In the genomic region with DNA sequence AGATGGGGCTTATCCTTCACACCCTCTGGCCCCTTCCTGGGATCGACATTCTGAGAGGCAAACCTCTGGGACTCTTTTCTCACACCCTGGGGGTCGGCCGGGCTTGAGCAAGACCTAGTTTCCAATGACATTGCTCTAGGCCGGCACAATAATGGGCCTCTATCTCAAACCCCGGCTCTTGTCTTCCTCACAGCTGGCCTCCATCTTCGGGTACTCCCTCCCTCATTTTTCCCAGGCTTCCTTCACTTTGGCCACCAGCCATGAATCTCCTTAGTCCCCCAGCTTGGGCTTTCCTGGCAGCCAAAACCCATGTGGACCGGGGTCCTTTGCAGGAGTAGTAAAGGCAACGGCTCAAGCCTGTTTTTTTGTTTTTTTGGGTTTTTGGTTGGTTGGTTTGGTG, we compare ENCODE assay signal across 11 mouse cellular contexts. TPM values are rescaled to one million over a fixed set of nuclear protein-coding genes. Genes with fewer than 3 reads are reported as not detected.
DNase-seq lines count a peak whose midpoint lies in the region; ATAC-seq and TF ChIP-seq lines count a peak whose summit lies in the region.
"Had no signal": no experiment of that assay in that cellular context is flagged by ENCODE, and none has a peak within 500 bp of the region (broad histone marks: within the 10 kb centered on the region; RNA-seq: fewer than 3 reads in every experiment).

No protein-coding gene starts in this region.

- H3K27ac ChIP-seq in hindbrain, postnatal 0 days, result no peak overlapping the region
- no peak overlapping the region for H3K27ac ChIP-seq in hindbrain, embryonic 13.5 days
- H3K27ac ChIP-seq in midbrain, embryonic 14.5 days (replicated peaks; ENCODE audit: low read depth, low read length), result no peak overlapping the region
- H3K27ac ChIP-seq in midbrain, embryonic 16.5 days (ENCODE audit: low read length), result no peak overlapping the region
- H3K27ac ChIP-seq in stomach, embryonic 16.5 days (ENCODE audit: low read length), result peak overlapping the region; percentile 72
- H3K27ac ChIP-seq: limb, embryonic 12.5 days had no signal

- H3K9me3 ChIP-seq in hindbrain, postnatal 0 days (ENCODE audit: low read length), result no peaks in the 10 kb centered on the region
- H3K9me3 ChIP-seq in hindbrain, embryonic 13.5 days, result no peaks in the 10 kb centered on the region
- no peaks in the 10 kb centered on the region for H3K9me3 ChIP-seq in midbrain, embryonic 14.5 days (ENCODE audit: control insufficient read depth, low read length)
- H3K9me3 ChIP-seq in midbrain, embryonic 16.5 days (replicated peaks; ENCODE audit: control insufficient read depth, low read length, poor library complexity, severe bottlenecking), result no peaks in the 10 kb centered on the region
- H3K9me3 ChIP-seq in stomach, embryonic 16.5 days (replicated peaks; ENCODE audit: control insufficient read depth, low read length), result no peaks in the 10 kb centered on the region
- H3K9me3 ChIP-seq: limb, embryonic 12.5 days had no signal

- no peaks in the 10 kb centered on the region for H3K27me3 ChIP-seq in hindbrain, postnatal 0 days (ENCODE audit: insufficient read depth, low read length)
- H3K27me3 ChIP-seq in hindbrain, embryonic 13.5 days, result peaks cover 9% of the 10 kb centered on the region
- no peaks in the 10 kb centered on the region for H3K27me3 ChIP-seq in midbrain, embryonic 14.5 days (ENCODE audit: control insufficient read depth, insufficient read depth, low read length)
- H3K27me3 ChIP-seq in midbrain, embryonic 16.5 days (ENCODE audit: control insufficient read depth, insufficient read depth, low read depth, low read length), result 0 out of 2 replicates have a peak, but pooled peaks cover under 1% of the 10 kb centered on the region
- H3K27me3 ChIP-seq in stomach, embryonic 16.5 days (ENCODE audit: control insufficient read depth, insufficient read depth, low read length), result no peaks in the 10 kb centered on the region

- TF ChIP-seq CTCF in hindbrain, postnatal 0 days (IDR thresholded peaks at IDR 0.05; ENCODE audit: low read depth), result no peak

- 0 out of 2 replicates have a peak, but pooled peaks have one; percentile 3 for ATAC-seq in hindbrain, postnatal 0 days
- no peak for ATAC-seq in hindbrain, embryonic 13.5 days (ENCODE audit: low FRiP score)
- ATAC-seq in midbrain, embryonic 14.5 days (ENCODE audit: low FRiP score, low TSS enrichment), result no peak
- ATAC-seq in midbrain, embryonic 16.5 days, result no peak
- ATAC-seq in stomach, embryonic 16.5 days (ENCODE audit: insufficient read depth, low FRiP score), result 0 out of 2 replicates have a peak, but pooled peaks have one; percentile 5
- no peak for ATAC-seq in megakaryocyte-erythroid progenitor cell, adult 5-6 weeks (replicated peaks; ENCODE audit: low FRiP score, low TSS enrichment, poor library complexity, severe bottlenecking)

- H3K9ac ChIP-seq in hindbrain, postnatal 0 days (replicated peaks; ENCODE audit: low read length), result no peak overlapping the region
- no peak overlapping the region for H3K9ac ChIP-seq in hindbrain, embryonic 13.5 days
- H3K9ac ChIP-seq in midbrain, embryonic 14.5 days (replicated peaks; ENCODE audit: low read length), result no peak overlapping the region
- no peak overlapping the region for H3K9ac ChIP-seq in midbrain, embryonic 16.5 days (ENCODE audit: low read depth, low read length)
- H3K9ac ChIP-seq in stomach, embryonic 16.5 days (ENCODE audit: low read length), result no peak overlapping the region
- H3K9ac ChIP-seq: limb, embryonic 12.5 days had no signal

- DNase-seq in hindbrain, postnatal 0 days (ENCODE audit: low spot score), result peak; percentile 62
- DNase-seq in midbrain, embryonic 14.5 days, result peak; percentile 38
- peak; percentile 71 to 80 for DNase-seq in lung, adult 18-20 months
- DNase-seq in urinary bladder, postnatal 36 days (ENCODE audit: low spot score in 2 of 2), result no peak
- DNase-seq: gastrocnemius, postnatal 36 days; thymus, postnatal 14 days had no signal

- no peak overlapping the region for H3K4me3 ChIP-seq in hindbrain, postnatal 0 days (ENCODE audit: low read length)
- H3K4me3 ChIP-seq in hindbrain, embryonic 13.5 days, result no peak overlapping the region
- no peak overlapping the region for H3K4me3 ChIP-seq in midbrain, embryonic 14.5 days (replicated peaks; ENCODE audit: low read depth, low read length)
- H3K4me3 ChIP-seq in midbrain, embryonic 16.5 days (ENCODE audit: low read depth, low read length), result no peak overlapping the region
- no peak overlapping the region for H3K4me3 ChIP-seq in stomach, embryonic 16.5 days (replicated peaks; ENCODE audit: low read length)
- H3K4me3 ChIP-seq: limb, embryonic 12.5 days had no signal

- 0 out of 2 replicates have a peak, but pooled peaks cover under 1% of the 10 kb centered on the region for H3K4me1 ChIP-seq in hindbrain, postnatal 0 days (ENCODE audit: insufficient read depth, low read length)
- H3K4me1 ChIP-seq in hindbrain, embryonic 13.5 days (replicated peaks), result peaks cover 15% of the 10 kb centered on the region; the same call in 1 of the 2 replicates
- 0 out of 2 replicates have a peak, but pooled peaks cover under 1% of the 10 kb centered on the region for H3K4me1 ChIP-seq in midbrain, embryonic 14.5 days (ENCODE audit: control insufficient read depth, insufficient read depth, low read length)
- H3K4me1 ChIP-seq in midbrain, embryonic 16.5 days (ENCODE audit: control insufficient read depth, insufficient read depth, low read length), result no peaks in the 10 kb centered on the region
- H3K4me1 ChIP-seq in stomach, embryonic 16.5 days (ENCODE audit: control insufficient read depth, insufficient read depth, low read length), result peaks cover 67% of the 10 kb centered on the region

- no peak overlapping the region for H3K4me2 ChIP-seq in hindbrain, postnatal 0 days (ENCODE audit: low read depth, low read length)
- no peak overlapping the region for H3K4me2 ChIP-seq in hindbrain, embryonic 13.5 days
- no peak overlapping the region for H3K4me2 ChIP-seq in midbrain, embryonic 14.5 days (ENCODE audit: low read length)
- H3K4me2 ChIP-seq in midbrain, embryonic 16.5 days (ENCODE audit: low read length), result no peak overlapping the region
- H3K4me2 ChIP-seq in stomach, embryonic 16.5 days (ENCODE audit: low read depth, low read length), result no peak overlapping the region
- H3K4me2 ChIP-seq: limb, embryonic 12.5 days had no signal

- H3K36me3 ChIP-seq in hindbrain, postnatal 0 days (ENCODE audit: insufficient read depth, low read length), result no peaks in the 10 kb centered on the region
- peaks cover under 1% of the 10 kb centered on the region; the same call in 1 of the 2 replicates for H3K36me3 ChIP-seq in hindbrain, embryonic 13.5 days
- 0 out of 2 replicates have a peak, but pooled peaks cover 4% of the 10 kb centered on the region for H3K36me3 ChIP-seq in midbrain, embryonic 14.5 days (ENCODE audit: control insufficient read depth, insufficient read depth, low read length)
- H3K36me3 ChIP-seq in midbrain, embryonic 16.5 days (ENCODE audit: control insufficient read depth, insufficient read depth, low read length), result no peaks in the 10 kb centered on the region
- peaks cover 5% of the 10 kb centered on the region for H3K36me3 ChIP-seq in stomach, embryonic 16.5 days (ENCODE audit: control insufficient read depth, insufficient read depth, low read length)

- 29% methylated on average over 8 of the region's 8 CpGs for WGBS in hindbrain, postnatal 0 days
- WGBS in hindbrain, embryonic 13.5 days, result 47% methylated on average over 8 of the region's 8 CpGs
- WGBS in midbrain, embryonic 14.5 days, result 44% methylated on average over 8 of the region's 8 CpGs
- WGBS in midbrain, embryonic 16.5 days, result 42% methylated on average over 8 of the region's 8 CpGs
- 31% methylated on average over 8 of the region's 8 CpGs for WGBS in stomach, embryonic 16.5 days

RNA-seq across cellular contexts. Expression of a gene that starts 6.4 kb away (rescaled TPM):
- 3.1 and 3.2 TPM in 2 replicates for total RNA-seq in hindbrain, postnatal 0 days (2014; rRNA removed)
- polyA plus RNA-seq in hindbrain, postnatal 0 days (2015; fragmentation: Nextera tagmentation; extraction: Ambion mirVana), result 0.45 and 1.1 TPM in 2 replicates
- polyA plus RNA-seq in hindbrain, embryonic 13.5 days (2015; fragmentation: Nextera tagmentation; extraction: Ambion mirVana), result 0.74 and 0.76 TPM in 2 replicates
- 0.59 and 0.84 TPM in 2 replicates for polyA plus RNA-seq in midbrain, embryonic 14.5 days (2014; fragmentation: Nextera tagmentation; extraction: Ambion mirVana)
- 0.49 and 1.0 TPM in 2 replicates for polyA plus RNA-seq in midbrain, embryonic 16.5 days (2015; fragmentation: Nextera tagmentation; extraction: Ambion mirVana)
- polyA plus RNA-seq in stomach, embryonic 16.5 days (2015; fragmentation: Nextera tagmentation; extraction: Ambion mirVana), result 2.2 and 2.5 TPM in 2 replicates
- 7.0 and 9.1 TPM in 2 replicates for total RNA-seq in megakaryocyte-erythroid progenitor cell, adult 5-6 weeks (2014; fragmentation: Nextera tagmentation)
- total RNA-seq in megakaryocyte-erythroid progenitor cell, adult 5-6 weeks (2017), result 0.99 and 8.2 TPM in 2 replicates

RNA-seq across cellular contexts. Expression of a gene that starts 7.2 kb away (rescaled TPM):
- 24.2 and 28.6 TPM in 2 replicates for total RNA-seq in hindbrain, postnatal 0 days (2014; rRNA removed)
- 10.3 and 10.6 TPM in 2 replicates for polyA plus RNA-seq in hindbrain, postnatal 0 days (2015; fragmentation: Nextera tagmentation; extraction: Ambion mirVana)
- polyA plus RNA-seq in hindbrain, embryonic 13.5 days (2015; fragmentation: Nextera tagmentation; extraction: Ambion mirVana), result 7.3 and 7.4 TPM in 2 replicates
- polyA plus RNA-seq in midbrain, embryonic 14.5 days (2014; fragmentation: Nextera tagmentation; extraction: Ambion mirVana), result 8.3 and 10.2 TPM in 2 replicates
- 13.3 and 15.1 TPM in 2 replicates for polyA plus RNA-seq in midbrain, embryonic 16.5 days (2015; fragmentation: Nextera tagmentation; extraction: Ambion mirVana)
- polyA plus RNA-seq in stomach, embryonic 16.5 days (2015; fragmentation: Nextera tagmentation; extraction: Ambion mirVana), result 1.5 and 1.7 TPM in 2 replicates
- total RNA-seq in megakaryocyte-erythroid progenitor cell, adult 5-6 weeks (2014; fragmentation: Nextera tagmentation), result 0.22 TPM in 1 of 2 replicates, not detected in the other
- total RNA-seq in megakaryocyte-erythroid progenitor cell, adult 5-6 weeks (2017), result 0.04 TPM in 1 of 2 replicates, not detected in the other

RNA-seq across cellular contexts. Expression of a gene that starts 15.2 kb away (rescaled TPM):
- 72.1 and 101 TPM in 2 replicates for total RNA-seq in hindbrain, postnatal 0 days (2014; rRNA removed)
- 138 and 143 TPM in 2 replicates for polyA plus RNA-seq in hindbrain, postnatal 0 days (2015; fragmentation: Nextera tagmentation; extraction: Ambion mirVana)
- polyA plus RNA-seq in hindbrain, embryonic 13.5 days (2015; fragmentation: Nextera tagmentation; extraction: Ambion mirVana), result 133 and 136 TPM in 2 replicates
- 122 and 149 TPM in 2 replicates for polyA plus RNA-seq in midbrain, embryonic 14.5 days (2014; fragmentation: Nextera tagmentation; extraction: Ambion mirVana)
- 118 and 143 TPM in 2 replicates for polyA plus RNA-seq in midbrain, embryonic 16.5 days (2015; fragmentation: Nextera tagmentation; extraction: Ambion mirVana)
- polyA plus RNA-seq in stomach, embryonic 16.5 days (2015; fragmentation: Nextera tagmentation; extraction: Ambion mirVana), result 124 and 131 TPM in 2 replicates
- 86.9 and 175 TPM in 2 replicates for total RNA-seq in megakaryocyte-erythroid progenitor cell, adult 5-6 weeks (2014; fragmentation: Nextera tagmentation)
- 46.9 and 64.6 TPM in 2 replicates for total RNA-seq in megakaryocyte-erythroid progenitor cell, adult 5-6 weeks (2017)

RNA-seq across cellular contexts. Expression of a gene that starts 15.3 kb away (rescaled TPM):
- 1.9 and 5.2 TPM in 2 replicates for total RNA-seq in hindbrain, postnatal 0 days (2014; rRNA removed)
- polyA plus RNA-seq in hindbrain, postnatal 0 days (2015; fragmentation: Nextera tagmentation; extraction: Ambion mirVana), result 3.1 and 4.1 TPM in 2 replicates
- polyA plus RNA-seq in hindbrain, embryonic 13.5 days (2015; fragmentation: Nextera tagmentation; extraction: Ambion mirVana), result 0.82 and 1.4 TPM in 2 replicates
- 0.72 and 0.86 TPM in 2 replicates for polyA plus RNA-seq in midbrain, embryonic 14.5 days (2014; fragmentation: Nextera tagmentation; extraction: Ambion mirVana)
- 0.83 and 0.88 TPM in 2 replicates for polyA plus RNA-seq in midbrain, embryonic 16.5 days (2015; fragmentation: Nextera tagmentation; extraction: Ambion mirVana)
- polyA plus RNA-seq in stomach, embryonic 16.5 days (2015; fragmentation: Nextera tagmentation; extraction: Ambion mirVana), result 2.1 and 2.4 TPM in 2 replicates
- 8.3 and 9.8 TPM in 2 replicates for total RNA-seq in megakaryocyte-erythroid progenitor cell, adult 5-6 weeks (2014; fragmentation: Nextera tagmentation)
- 4.8 TPM in 2 replicates for total RNA-seq in megakaryocyte-erythroid progenitor cell, adult 5-6 weeks (2017)

RNA-seq across cellular contexts. Expression of a gene that starts 31.7 kb away (rescaled TPM):
- total RNA-seq in hindbrain, postnatal 0 days (2014; rRNA removed), result 6.3 and 7.3 TPM in 2 replicates
- 1.3 and 1.6 TPM in 2 replicates for polyA plus RNA-seq in hindbrain, postnatal 0 days (2015; fragmentation: Nextera tagmentation; extraction: Ambion mirVana)
- polyA plus RNA-seq in hindbrain, embryonic 13.5 days (2015; fragmentation: Nextera tagmentation; extraction: Ambion mirVana), result 1.6 and 1.9 TPM in 2 replicates
- 1.4 and 3.0 TPM in 2 replicates for polyA plus RNA-seq in midbrain, embryonic 14.5 days (2014; fragmentation: Nextera tagmentation; extraction: Ambion mirVana)
- polyA plus RNA-seq in midbrain, embryonic 16.5 days (2015; fragmentation: Nextera tagmentation; extraction: Ambion mirVana), result 2.4 and 2.7 TPM in 2 replicates
- 0.11 and 0.22 TPM in 2 replicates for polyA plus RNA-seq in stomach, embryonic 16.5 days (2015; fragmentation: Nextera tagmentation; extraction: Ambion mirVana)
- total RNA-seq in megakaryocyte-erythroid progenitor cell, adult 5-6 weeks (2014; fragmentation: Nextera tagmentation), result not detected in 2 replicates
- not detected in 2 replicates for total RNA-seq in megakaryocyte-erythroid progenitor cell, adult 5-6 weeks (2017)

Comparison
In these comparisons a context has a peak if more than half of its experiments do, and no peak if none do; other contexts are left out.
1. ATAC-seq: peak in hindbrain, postnatal 0 days (single experiment) and stomach, embryonic 16.5 days (single experiment); none in hindbrain, embryonic 13.5 days (single experiment), midbrain, embryonic 14.5 days (single experiment), midbrain, embryonic 16.5 days (single experiment) and megakaryocyte-erythroid progenitor cell, adult 5-6 weeks (single experiment).
2. DNase-seq: peak in hindbrain, postnatal 0 days (single experiment), midbrain, embryonic 14.5 days (single experiment) and lung, adult 18-20 months (2 of 2); none in urinary bladder, postnatal 36 days (0 of 2).